Mouse (Mus musculus): ENCODE results near the gene Trappc10.

GRCm38 (mm10) chr10:78160369-78161095 lies 83.9 kb downstream of the Trappc10 start:
- TF ChIP-seq CTCF (IDR thresholded peaks at IDR 0.05; ENCODE audit: borderline replicate concordance, control insufficient read depth, extremely low read depth, insufficient read depth, low read length, poor library complexity) (no peak), POLR2A (IDR thresholded peaks at IDR 0.05; ENCODE audit: control insufficient read depth, extremely low read depth, insufficient read depth, low read length, poor library complexity) (no peak)

Data from thymus, adult 2 months (tissue).